In the genomic region with DNA sequence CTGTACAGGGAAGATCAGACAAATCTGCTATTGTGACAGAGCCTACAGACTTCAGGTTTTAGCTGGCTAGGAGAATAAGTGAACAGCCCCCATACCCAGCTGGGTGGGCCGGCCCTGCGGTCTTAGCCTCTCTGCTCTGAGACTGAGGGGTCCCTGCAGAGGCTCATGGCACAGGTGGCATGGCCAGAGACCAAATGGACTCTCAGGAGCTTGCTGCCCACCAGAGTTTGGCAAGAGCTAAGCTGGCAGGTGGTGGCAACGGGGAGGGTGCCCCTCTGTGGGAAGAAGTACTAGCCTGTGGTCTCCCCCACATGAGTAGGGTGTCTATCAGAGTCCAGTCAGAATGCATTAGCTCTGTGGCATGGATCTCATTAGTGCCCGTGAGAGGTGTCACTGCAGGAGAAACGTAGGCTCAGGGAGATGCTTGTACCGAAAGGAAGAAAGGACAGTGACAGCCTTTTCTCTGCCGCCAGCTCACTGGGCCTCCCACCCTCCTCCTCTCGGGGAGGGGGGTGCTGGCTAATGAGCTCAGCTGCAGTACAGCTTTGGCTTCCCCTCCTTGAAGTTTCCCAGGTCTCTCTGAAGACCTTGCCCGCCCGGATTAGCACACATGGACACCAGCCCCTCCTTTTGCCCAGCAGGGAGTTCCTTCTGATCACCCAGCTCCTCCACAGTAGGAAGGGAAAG, we compare ENCODE assay signal across 15 mouse cellular contexts. TPM values are rescaled to one million over a fixed set of nuclear protein-coding genes. Genes with fewer than 3 reads are reported as not detected.
A peak's percentile ranks its signal among the peaks of the same experiment; 100 is the strongest.
DNase-seq lines count a peak whose midpoint lies in the region; ATAC-seq lines count a peak whose summit lies in the region.
"Had no signal": no experiment of that assay in that cellular context is flagged by ENCODE, and none has a peak within 500 bp of the region (broad histone marks: within the 10 kb centered on the region; RNA-seq: fewer than 3 reads in every experiment).

No protein-coding gene starts in this region.

- H3K4me2 ChIP-seq in heart, embryonic 12.5 days, result no peak overlapping the region
- H3K4me2 ChIP-seq in embryonic facial prominence, embryonic 15.5 days (replicated peaks), result no peak overlapping the region
- H3K4me2 ChIP-seq in hindbrain, embryonic 13.5 days, result no peak overlapping the region
- H3K4me2 ChIP-seq in midbrain, embryonic 13.5 days (replicated peaks), result no peak overlapping the region
- no peak overlapping the region for H3K4me2 ChIP-seq in intestine, embryonic 15.5 days (replicated peaks)
- H3K4me2 ChIP-seq: kidney, embryonic 15.5 days; liver, embryonic 15.5 days had no signal

- 0 out of 2 replicates have a peak overlapping the region, but pooled peaks have one; percentile 12 for H3K4me3 ChIP-seq in heart, embryonic 10.5 days
- H3K4me3 ChIP-seq in heart, embryonic 12.5 days, result no peak overlapping the region
- no peak overlapping the region for H3K4me3 ChIP-seq in embryonic facial prominence, embryonic 15.5 days (replicated peaks)
- no peak overlapping the region for H3K4me3 ChIP-seq in hindbrain, embryonic 13.5 days
- no peak overlapping the region for H3K4me3 ChIP-seq in midbrain, embryonic 13.5 days (replicated peaks)
- no peak overlapping the region for H3K4me3 ChIP-seq in intestine, embryonic 15.5 days (replicated peaks)
- H3K4me3 ChIP-seq: kidney, embryonic 15.5 days; liver, embryonic 15.5 days; myocyte had no signal

- H3K27ac ChIP-seq in heart, embryonic 10.5 days, result peak overlapping the region; percentile 62
- no peak overlapping the region for H3K27ac ChIP-seq in heart, embryonic 12.5 days (ENCODE audit: poor library complexity, severe bottlenecking)
- H3K27ac ChIP-seq in embryonic facial prominence, embryonic 15.5 days (replicated peaks), result 0 out of 2 replicates have a peak overlapping the region, but pooled peaks have one; percentile 18
- H3K27ac ChIP-seq in hindbrain, embryonic 13.5 days, result peak overlapping the region; percentile 66
- peak overlapping the region; percentile 86 for H3K27ac ChIP-seq in midbrain, embryonic 13.5 days
- H3K27ac ChIP-seq in intestine, embryonic 15.5 days, result no peak overlapping the region
- H3K27ac ChIP-seq: kidney, embryonic 15.5 days; liver, embryonic 15.5 days had no signal

- WGBS in heart, embryonic 10.5 days, result 24% methylated on average over 10 of the region's 10 CpGs
- WGBS in heart, embryonic 12.5 days, result 31% methylated on average over 10 of the region's 10 CpGs
- 22% methylated on average over 10 of the region's 10 CpGs for WGBS in embryonic facial prominence, embryonic 15.5 days
- 22% methylated on average over 10 of the region's 10 CpGs for WGBS in hindbrain, embryonic 13.5 days
- 6% methylated on average over 10 of the region's 10 CpGs for WGBS in midbrain, embryonic 13.5 days
- 33% methylated on average over 10 of the region's 10 CpGs for WGBS in intestine, embryonic 15.5 days

- H3K27me3 ChIP-seq in heart, embryonic 10.5 days (ENCODE audit: insufficient read depth, poor library complexity, severe bottlenecking), result no peaks in the 10 kb centered on the region
- no peaks in the 10 kb centered on the region for H3K27me3 ChIP-seq in heart, embryonic 12.5 days (replicated peaks)
- H3K27me3 ChIP-seq in embryonic facial prominence, embryonic 15.5 days, result no peaks in the 10 kb centered on the region
- H3K27me3 ChIP-seq in hindbrain, embryonic 13.5 days, result no peaks in the 10 kb centered on the region
- H3K27me3 ChIP-seq in midbrain, embryonic 13.5 days, result no peaks in the 10 kb centered on the region
- no peaks in the 10 kb centered on the region for H3K27me3 ChIP-seq in intestine, embryonic 15.5 days (replicated peaks)
- H3K27me3 ChIP-seq: liver, embryonic 15.5 days had no signal

- peaks cover 12% of the 10 kb centered on the region for H3K36me3 ChIP-seq in heart, embryonic 10.5 days
- peaks cover 17% of the 10 kb centered on the region; the same call in 1 of the 2 replicates for H3K36me3 ChIP-seq in heart, embryonic 12.5 days
- H3K36me3 ChIP-seq in embryonic facial prominence, embryonic 15.5 days, result peaks cover 11% of the 10 kb centered on the region; the same call in 1 of the 2 replicates
- H3K36me3 ChIP-seq in hindbrain, embryonic 13.5 days, result 0 out of 2 replicates have a peak, but pooled peaks cover 5% of the 10 kb centered on the region
- H3K36me3 ChIP-seq in midbrain, embryonic 13.5 days, result 0 out of 2 replicates have a peak, but pooled peaks cover 2% of the 10 kb centered on the region
- H3K36me3 ChIP-seq in intestine, embryonic 15.5 days, result 0 out of 2 replicates have a peak, but pooled peaks cover 2% of the 10 kb centered on the region

- no peak for DNase-seq in heart, embryonic 10.5 days (ENCODE audit: low spot score)
- no peak for DNase-seq in urinary bladder, postnatal 14 days (ENCODE audit: low spot score)
- no peak for DNase-seq in layer of hippocampus, adult 11-12 months (ENCODE audit: low spot score)
- DNase-seq: cerebellum, adult 9-11 months; heart, postnatal 36 days; layer of hippocampus, postnatal 36 days had no signal

- H3K9me3 ChIP-seq in heart, embryonic 10.5 days, result no peaks in the 10 kb centered on the region
- no peaks in the 10 kb centered on the region for H3K9me3 ChIP-seq in heart, embryonic 12.5 days (replicated peaks)
- H3K9me3 ChIP-seq in embryonic facial prominence, embryonic 15.5 days (replicated peaks), result no peaks in the 10 kb centered on the region
- H3K9me3 ChIP-seq in hindbrain, embryonic 13.5 days, result no peaks in the 10 kb centered on the region
- no peaks in the 10 kb centered on the region for H3K9me3 ChIP-seq in midbrain, embryonic 13.5 days
- H3K9me3 ChIP-seq in intestine, embryonic 15.5 days, result no peaks in the 10 kb centered on the region
- H3K9me3 ChIP-seq: G1E; kidney, embryonic 15.5 days; liver, embryonic 15.5 days had no signal

- H3K9ac ChIP-seq in heart, embryonic 12.5 days, result no peak overlapping the region
- no peak overlapping the region for H3K9ac ChIP-seq in embryonic facial prominence, embryonic 15.5 days
- H3K9ac ChIP-seq in hindbrain, embryonic 13.5 days, result peak overlapping the region; percentile 7; the same call in 1 of the 2 replicates
- H3K9ac ChIP-seq in midbrain, embryonic 13.5 days (replicated peaks), result no peak overlapping the region
- H3K9ac ChIP-seq in intestine, embryonic 15.5 days, result no peak overlapping the region
- H3K9ac ChIP-seq: kidney, embryonic 15.5 days; liver, embryonic 15.5 days had no signal

- no peak for ATAC-seq in heart, embryonic 12.5 days (ENCODE audit: insufficient number of reproducible peaks, low FRiP score)
- ATAC-seq in embryonic facial prominence, embryonic 15.5 days (ENCODE audit: insufficient number of reproducible peaks, low FRiP score, low TSS enrichment, low read depth), result no peak
- no peak for ATAC-seq in hindbrain, embryonic 13.5 days (ENCODE audit: low FRiP score)
- ATAC-seq in midbrain, embryonic 13.5 days, result peak; percentile 34
- ATAC-seq in intestine, embryonic 15.5 days, result no peak

- H3K4me1 ChIP-seq in heart, embryonic 10.5 days, result peaks cover 74% of the 10 kb centered on the region
- H3K4me1 ChIP-seq in heart, embryonic 12.5 days (replicated peaks), result peaks cover 44% of the 10 kb centered on the region
- H3K4me1 ChIP-seq in embryonic facial prominence, embryonic 15.5 days, result peaks cover 45% of the 10 kb centered on the region
- H3K4me1 ChIP-seq in hindbrain, embryonic 13.5 days (replicated peaks), result peaks cover 79% of the 10 kb centered on the region
- H3K4me1 ChIP-seq in midbrain, embryonic 13.5 days (replicated peaks), result peaks cover 91% of the 10 kb centered on the region
- H3K4me1 ChIP-seq in intestine, embryonic 15.5 days (replicated peaks), result peaks cover 13% of the 10 kb centered on the region; the same call in 1 of the 2 replicates

RNA-seq across cellular contexts. Expression of a gene that starts 27.9 kb away (rescaled TPM):
- 54.6 and 63.6 TPM in 2 replicates for polyA plus RNA-seq in heart, embryonic 10.5 days (2016; fragmentation: Nextera tagmentation; extraction: Ambion mirVana)
- polyA plus RNA-seq in heart, embryonic 12.5 days (2016; fragmentation: Nextera tagmentation; extraction: Ambion mirVana), result 44.0 and 47.2 TPM in 2 replicates
- polyA plus RNA-seq in embryonic facial prominence, embryonic 15.5 days (2015; fragmentation: Nextera tagmentation; extraction: Ambion mirVana), result 53.4 and 57.3 TPM in 2 replicates
- polyA plus RNA-seq in hindbrain, embryonic 13.5 days (2015; fragmentation: Nextera tagmentation; extraction: Ambion mirVana), result 74.9 and 76.6 TPM in 2 replicates
- polyA plus RNA-seq in midbrain, embryonic 13.5 days (2015; fragmentation: Nextera tagmentation; extraction: Ambion mirVana), result 77.8 and 78.2 TPM in 2 replicates
- polyA plus RNA-seq in intestine, embryonic 15.5 days (2015; fragmentation: Nextera tagmentation; extraction: Ambion mirVana), result 44.8 and 46.5 TPM in 2 replicates

Comparison
In these comparisons a context has a peak if more than half of its experiments do, and no peak if none do; other contexts are left out.
1. H3K27ac ChIP-seq: peak in heart, embryonic 10.5 days (single experiment), embryonic facial prominence, embryonic 15.5 days (single experiment), hindbrain, embryonic 13.5 days (single experiment) and midbrain, embryonic 13.5 days (single experiment); none in heart, embryonic 12.5 days (single experiment) and intestine, embryonic 15.5 days (single experiment).